Mouse (Mus musculus) heart, adult 11 months (tissue): ENCODE data around the gene Med18.
"Not testable (repeated sequence)": the region's sequence is repeated elsewhere in the genome, so short reads cannot be mapped to it uniquely, and the experiment has no call there.

Source experiments
- DNase-seq: peaks from one replicate; pipeline ENCODE4 v3.0.0; 2022

The Med18 gene

DNA sequence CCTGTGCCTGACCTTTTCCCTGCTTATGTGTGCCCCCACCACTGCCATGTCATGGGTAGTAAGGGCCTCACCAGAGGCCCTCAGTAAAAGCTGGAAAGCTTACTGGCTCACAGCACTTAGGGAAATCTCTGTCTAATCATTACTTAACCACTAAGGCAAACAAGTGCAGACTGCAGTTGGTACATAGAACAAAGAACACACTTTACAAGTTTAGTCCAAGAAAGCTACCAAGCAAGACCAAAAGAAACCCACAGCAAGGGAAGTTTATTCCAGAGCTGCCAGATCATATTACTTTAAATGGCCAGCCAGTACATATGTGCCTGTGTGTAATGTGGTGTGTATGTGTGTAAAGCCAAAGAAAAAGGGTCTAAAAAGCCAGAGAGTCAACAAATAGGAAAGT is 47.8 kb downstream of the Med18 start:
- no peak for DNase-seq

DNA sequence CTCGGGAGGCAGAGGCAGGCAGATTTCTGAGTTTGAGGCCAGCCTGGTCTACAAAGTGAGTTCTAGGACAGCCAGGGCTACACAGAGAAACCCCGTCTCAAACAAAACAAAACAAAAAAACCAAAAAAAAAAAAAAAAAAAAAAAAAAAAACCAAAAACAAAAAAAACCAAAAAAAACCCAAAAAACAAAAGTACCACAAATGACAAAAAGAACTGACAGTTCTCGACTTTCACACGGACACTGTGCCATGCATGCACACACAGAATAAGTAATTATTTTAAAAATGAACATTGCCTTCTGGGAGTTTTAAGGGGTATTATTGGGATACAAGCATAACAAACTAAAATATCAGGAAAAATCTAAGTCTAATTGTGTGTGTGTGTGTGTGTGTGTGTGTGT is 50.5 kb downstream of the Med18 start:
- not testable (repeated sequence) for DNase-seq

DNA sequence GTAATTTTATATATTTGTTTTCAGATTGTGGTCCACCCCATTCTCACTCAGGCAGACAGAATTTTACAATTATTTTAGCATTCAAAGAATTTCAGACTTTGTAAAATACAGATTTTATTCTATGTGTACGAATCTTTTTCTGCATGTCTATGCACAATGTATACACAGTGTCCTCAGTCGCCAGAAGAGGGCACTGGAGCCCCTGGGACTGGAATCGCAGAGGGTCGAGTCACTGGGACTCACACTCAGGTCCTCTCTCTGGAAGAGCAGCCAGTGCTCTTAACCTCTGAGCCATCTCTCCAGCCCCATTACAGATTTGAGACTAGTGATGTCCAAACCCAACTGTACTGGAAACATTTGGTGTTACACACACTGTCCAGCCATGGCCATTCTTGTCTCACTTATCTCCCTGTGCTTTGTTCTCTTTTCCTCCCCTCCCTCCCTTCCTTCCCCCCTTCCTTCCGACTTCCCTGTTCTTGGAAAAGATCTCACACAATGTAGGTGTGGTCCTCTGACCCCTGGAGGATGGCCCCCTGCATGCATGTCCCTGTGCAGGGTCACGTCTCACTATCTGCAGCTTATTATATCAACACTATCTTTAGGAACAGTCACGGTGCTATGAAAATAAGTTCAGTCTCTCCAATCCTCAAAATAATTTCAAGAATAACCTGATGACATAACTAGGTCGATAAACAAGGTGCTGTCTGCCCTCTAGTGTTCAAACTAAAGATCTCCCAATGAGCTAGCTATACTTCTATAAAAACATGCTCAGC is 52.2 kb downstream of the Med18 start:
- peak; percentile 97 for DNase-seq

DNA sequence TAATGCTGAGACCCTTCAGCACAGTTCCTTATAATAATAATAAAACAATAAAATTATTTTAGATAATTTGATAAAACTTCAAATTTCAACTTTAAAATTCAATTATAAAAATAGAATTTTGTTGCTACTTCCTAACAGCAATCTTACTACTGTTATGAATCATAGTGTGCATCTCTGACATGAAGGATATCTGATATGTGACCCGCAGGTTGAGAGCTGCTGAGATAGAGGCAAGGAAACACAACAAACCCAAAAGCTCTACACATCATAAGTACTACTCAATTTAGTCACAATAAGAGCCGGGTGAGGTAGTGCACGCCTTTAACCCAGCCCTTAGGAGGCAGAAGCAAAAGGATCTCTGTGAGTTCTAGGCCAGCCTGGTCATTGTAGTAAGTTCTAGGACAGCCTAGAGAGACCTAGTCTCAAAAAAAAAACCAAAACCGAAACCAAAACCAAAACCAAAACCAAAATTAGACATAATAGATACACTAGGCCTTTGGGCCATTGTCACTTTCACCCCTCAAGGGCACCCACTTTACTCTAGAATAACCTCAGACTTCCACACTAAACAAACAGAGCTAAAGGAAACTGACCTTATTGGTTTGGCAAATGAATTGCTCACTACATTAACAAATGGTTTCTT is 54.0 kb downstream of the Med18 start:
- DNase-seq, result no peak
